Mouse (Mus musculus) hindbrain, embryonic 11.5 days (tissue): ENCODE results near the gene Xrcc4. TPM values are rescaled to one million over a fixed set of nuclear protein-coding genes. Genes with fewer than 3 reads are reported as not detected.
A peak's percentile ranks its signal among the peaks of the same experiment; 100 is the strongest.

Experiments used
- ATAC-seq: fragments of 200-750 bp; cut with Nextera tagmentation; 2 replicates; pipeline ENCODE4 v1.8.0; 2017; ENCODE audit warnings: mild to moderate bottlenecking, moderate TSS enrichment, moderate library complexity; ENCODE audit not compliant: low FRiP score
- DNase-seq: peaks from one replicate; pipeline ENCODE4 v3.0.0-alpha.2; 2015; ENCODE audit warnings: low spot score
- H3K27ac ChIP-seq: fragments of 300-500 bp; sonication (generic); 2 replicates; pipeline ENCODE4 v1.5.1; 2014; ENCODE audit warnings: mild to moderate bottlenecking, low read depth, low read length
- H3K27me3 ChIP-seq: fragments of 300-500 bp; sonication (generic); 2 replicates; pipeline ENCODE4 v1.6.1; 2014; ENCODE audit warnings: mild to moderate bottlenecking, low read length, moderate library complexity, mixed read lengths; ENCODE audit not compliant: control insufficient read depth, insufficient read depth
- H3K36me3 ChIP-seq: fragments of 300-500 bp; sonication (generic); 2 replicates; pipeline ENCODE4 v1.6.1; 2014; ENCODE audit warnings: mild to moderate bottlenecking, low read length, moderate library complexity, mixed read lengths; ENCODE audit not compliant: control insufficient read depth, insufficient read depth
- H3K4me1 ChIP-seq: fragments of 300-500 bp; sonication (generic); replicated peaks from 2 replicates; pipeline ENCODE4 v1.6.1; 2014; ENCODE audit warnings: low read length, mixed read lengths; ENCODE audit not compliant: control insufficient read depth, insufficient read depth
- H3K4me2 ChIP-seq: fragments of 300-500 bp; sonication (generic); replicated peaks from 2 replicates; pipeline ENCODE4 v1.6.1; 2014; ENCODE audit warnings: mild to moderate bottlenecking, low read depth, low read length
- H3K4me3 ChIP-seq: fragments of 300-500 bp; sonication (generic); 2 replicates; pipeline ENCODE4 v1.5.1; 2014; ENCODE audit warnings: low read depth, low read length
- H3K9ac ChIP-seq: fragments of 300-500 bp; sonication (generic); 2 replicates; pipeline ENCODE4 v1.6.1; 2014; ENCODE audit warnings: low read depth, low read length
- H3K9me3 ChIP-seq: fragments of 300-500 bp; sonication (generic); 2 replicates; pipeline ENCODE4 v1.6.1; 2016; ENCODE audit warnings: low read length; ENCODE audit not compliant: control insufficient read depth
- WGBS: fragments of 180-500 bp; shearing (Covaris S2); extraction: QIAGEN DNeasy Blood & Tissue Kit; methylation state at CpG from one replicate; pipeline ENCODE4 v1.1.7; 2014; 5-methylcytosine and 5-hydroxymethylcytosine counted together
- polyA plus RNA-seq: library from polyadenylated mRNA; unstranded; fragments of >200 nt; fragmentation: Nextera tagmentation; extraction: Ambion mirVana; gene quantifications from 2 replicates; pipeline ENCODE4 v1.2.1, GENCODE M21; 2014

Gene Xrcc4
- polyA plus RNA-seq, 1 experiment from 2014 or later: 13.9 TPM

- Histone ChIP-seq H3K4me2 (no peak overlapping the region), H3K4me1 (no peaks in the 10 kb centered on the region), H3K27ac (no peak overlapping the region), H3K4me3 (no peak overlapping the region), H3K36me3 (no peaks in the 10 kb centered on the region), H3K9me3 (no peaks in the 10 kb centered on the region), H3K9ac (no peak overlapping the region), H3K27me3 (no peaks in the 10 kb centered on the region)
- DNase-seq (no peak), ATAC-seq (no peak)
- WGBS: 88% methylated on average over 10 of the region's 10 CpGs
These were observed 210.5 kb downstream of the Xrcc4 start for GRCm38 (mm10) chr13:89878832-89879468.

- 93% methylated on average over 4 of the region's 4 CpGs for WGBS
- Histone ChIP-seq H3K27me3 (no peaks in the 10 kb centered on the region), H3K4me2 (no peak overlapping the region), H3K36me3 (no peaks in the 10 kb centered on the region), H3K27ac (no peak overlapping the region), H3K4me1 (no peaks in the 10 kb centered on the region), H3K9ac (no peak overlapping the region), H3K4me3 (no peak overlapping the region), H3K9me3 (no peaks in the 10 kb centered on the region)
- DNase-seq (no peak), ATAC-seq (no peak)
These were observed 213.9 kb downstream of the Xrcc4 start for GRCm38 (mm10) chr13:89875499-89875898.

- Histone ChIP-seq H3K27me3 (no peaks in the 10 kb centered on the region), H3K9me3 (no peaks in the 10 kb centered on the region), H3K27ac (no peak overlapping the region), H3K4me1 (no peaks in the 10 kb centered on the region), H3K36me3 (no peaks in the 10 kb centered on the region), H3K4me2 (no peak overlapping the region), H3K4me3 (no peak overlapping the region), H3K9ac (no peak overlapping the region)
- ATAC-seq (no peak), DNase-seq (no peak)
- WGBS: 68% methylated on average over 3 of the region's 3 CpGs
These were observed 216.7 kb downstream of the Xrcc4 start for GRCm38 (mm10) chr13:89872725-89873124.

- 91% methylated on average over 5 of the region's 5 CpGs for WGBS
- no peaks in the 10 kb centered on the region for H3K4me1 ChIP-seq
- DNase-seq (no peak), ATAC-seq (no peak)
- no peak overlapping the region for H3K4me3 ChIP-seq
- H3K9me3 ChIP-seq: no peaks in the 10 kb centered on the region
- no peak overlapping the region for H3K27ac ChIP-seq
- no peaks in the 10 kb centered on the region for H3K27me3 ChIP-seq
- no peak overlapping the region for H3K4me2 ChIP-seq
- no peak overlapping the region for H3K9ac ChIP-seq
- no peaks in the 10 kb centered on the region for H3K36me3 ChIP-seq
These were observed 235.3 kb downstream of the Xrcc4 start for GRCm38 (mm10) chr13:89854139-89854538.

GRCm38 (mm10) chr13:89850746-89851145 is 238.7 kb downstream of the Xrcc4 start:
- DNase-seq (no peak), ATAC-seq (no peak)
- Histone ChIP-seq H3K4me1 (no peaks in the 10 kb centered on the region), H3K9ac (no peak overlapping the region), H3K9me3 (no peaks in the 10 kb centered on the region), H3K4me2 (no peak overlapping the region), H3K27me3 (no peaks in the 10 kb centered on the region), H3K4me3 (no peak overlapping the region), H3K27ac (no peak overlapping the region), H3K36me3 (no peaks in the 10 kb centered on the region)
- WGBS: 90% methylated on average over 2 of the region's 2 CpGs

DNA sequence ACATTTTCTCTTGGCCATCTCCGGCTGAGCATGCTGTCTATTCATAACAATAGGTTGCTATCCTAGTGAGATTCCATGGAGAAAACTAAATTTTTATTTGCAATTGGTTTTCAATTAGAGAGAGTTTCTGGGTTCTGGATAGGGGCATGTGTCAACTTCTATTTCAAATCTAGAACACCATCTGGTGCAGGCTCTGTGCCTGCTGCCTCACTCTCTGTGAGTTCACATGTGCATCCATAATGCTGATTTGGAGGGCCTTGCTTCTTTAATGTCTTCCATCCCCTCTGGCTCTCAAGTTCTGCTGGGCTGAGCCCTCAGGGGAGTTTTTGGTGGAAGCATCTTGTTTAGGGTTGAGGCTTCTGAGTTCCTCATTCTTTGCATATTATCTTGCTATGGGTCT is 239.5 kb downstream of the Xrcc4 start:
- Histone ChIP-seq H3K36me3 (no peaks in the 10 kb centered on the region), H3K4me3 (no peak overlapping the region), H3K9me3 (no peaks in the 10 kb centered on the region), H3K4me1 (no peaks in the 10 kb centered on the region), H3K9ac (no peak overlapping the region), H3K4me2 (no peak overlapping the region), H3K27me3 (no peaks in the 10 kb centered on the region), H3K27ac (no peak overlapping the region)
- 89% methylated on average over 1 of the region's 1 CpGs for WGBS
- no peak for ATAC-seq
- DNase-seq: no peak

GRCm38 (mm10) chr13:89838635-89839034 is 250.8 kb downstream of the Xrcc4 start:
- no peaks in the 10 kb centered on the region for H3K9me3 ChIP-seq
- no peak overlapping the region for H3K9ac ChIP-seq
- H3K4me2 ChIP-seq: no peak overlapping the region
- H3K36me3 ChIP-seq: no peaks in the 10 kb centered on the region
- DNase-seq (no peak), ATAC-seq (no peak)
- H3K4me3 ChIP-seq: no peak overlapping the region
- 84% methylated on average over 3 of the region's 3 CpGs for WGBS
- no peak overlapping the region for H3K27ac ChIP-seq
- H3K27me3 ChIP-seq: no peaks in the 10 kb centered on the region
- no peaks in the 10 kb centered on the region for H3K4me1 ChIP-seq

DNA sequence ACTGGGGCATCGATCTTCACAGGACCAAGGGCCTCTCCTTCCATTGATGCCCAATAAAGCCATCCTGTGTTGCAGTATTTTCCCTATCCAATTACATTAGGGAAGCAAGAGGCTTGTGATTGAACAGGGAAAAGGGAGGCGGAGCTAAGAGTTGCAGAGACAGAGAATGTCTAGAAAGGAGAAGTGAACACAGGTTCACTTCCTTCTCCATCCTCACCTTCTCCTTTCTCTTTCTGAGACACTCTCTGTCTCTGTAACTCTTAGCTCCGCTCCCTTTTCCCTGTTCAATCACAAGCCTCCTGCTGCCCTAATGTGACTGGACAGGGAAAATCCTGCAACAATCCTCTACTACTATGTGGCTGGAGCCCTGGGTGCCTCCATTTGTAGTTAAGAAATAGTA is 254.9 kb downstream of the Xrcc4 start:
- no peak overlapping the region for H3K4me3 ChIP-seq
- H3K9me3 ChIP-seq: no peaks in the 10 kb centered on the region
- no peaks in the 10 kb centered on the region for H3K36me3 ChIP-seq
- no peaks in the 10 kb centered on the region for H3K27me3 ChIP-seq
- H3K4me2 ChIP-seq: no peak overlapping the region
- DNase-seq: no peak
- H3K27ac ChIP-seq: no peak overlapping the region
- 86% methylated on average over 3 of the region's 3 CpGs for WGBS
- no peaks in the 10 kb centered on the region for H3K4me1 ChIP-seq
- no peak overlapping the region for H3K9ac ChIP-seq
- ATAC-seq: no peak

DNA sequence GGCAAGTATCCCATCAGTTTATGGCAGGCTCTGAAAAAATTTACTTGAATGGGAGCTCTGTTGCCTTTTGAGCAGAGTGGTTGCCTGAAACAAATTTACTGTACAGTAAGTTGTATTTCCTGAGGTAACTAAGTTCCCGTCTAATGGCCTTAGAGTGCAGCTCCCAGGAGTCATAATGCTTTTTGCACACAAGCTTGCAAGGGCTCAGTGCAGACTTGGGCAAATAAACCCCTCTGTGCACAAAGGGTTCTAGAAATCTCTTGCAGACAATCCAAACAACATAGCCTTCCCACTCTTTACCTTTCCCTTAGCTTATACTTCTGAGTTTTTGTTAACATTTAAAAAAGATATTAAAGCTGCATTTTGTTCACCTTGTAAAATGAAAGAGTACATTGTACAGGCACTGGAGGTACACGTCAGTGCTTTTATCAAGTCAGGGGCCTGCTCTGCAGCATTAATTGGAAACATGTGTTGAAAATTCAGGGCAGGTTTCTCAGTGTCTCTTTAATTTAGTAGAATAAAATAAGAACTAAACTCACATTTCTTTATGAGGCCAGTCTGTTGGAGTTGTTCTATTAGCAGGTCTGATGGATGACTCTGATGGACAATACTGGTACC is 256.2 kb downstream of the Xrcc4 start:
- Histone ChIP-seq H3K4me3 (no peak overlapping the region), H3K9ac (no peak overlapping the region), H3K36me3 (no peaks in the 10 kb centered on the region), H3K4me1 (no peaks in the 10 kb centered on the region), H3K9me3 (no peaks in the 10 kb centered on the region), H3K27ac (no peak overlapping the region), H3K4me2 (no peak overlapping the region), H3K27me3 (no peaks in the 10 kb centered on the region)
- DNase-seq (peak; percentile 14), ATAC-seq (no peak)
- 57% methylated on average over 2 of the region's 2 CpGs for WGBS
